Mouse (Mus musculus) cerebellum, postnatal 10 days (tissue): ENCODE measurements around the gene Prox1.

ENCODE experiments used
- DNase-seq, 2 experiments: peaks; one replicate each; pipeline ENCODE4 v3.0.0; 2021; ENCODE audit warnings: mixed read lengths in 2 of 2

Gene Prox1

GRCm38 (mm10) chr1:190172979-190173461 is 2.5 kb upstream of the Prox1 start:
- peak; percentile 24 to 32 for DNase-seq

- DNase-seq, result peak in 1 of 2 experiments; percentile 20
These were observed 1.9 kb upstream of the Prox1 start for GRCm38 (mm10) chr1:190172311-190172978.

GRCm38 (mm10) chr1:190171750-190172149 is 1.2 kb upstream of the Prox1 start:
- DNase-seq, result peak in 1 of 2 experiments; percentile 24

GRCm38 (mm10) chr1:190171341-190171740 is 827 bp upstream of the Prox1 start:
- DNase-seq, result no peak

- DNase-seq, result no peak
These were observed 304 bp upstream of the Prox1 start for GRCm38 (mm10) chr1:190170819-190171216.

- DNase-seq, result peak; percentile 82 to 83
These were observed 1.5 kb downstream of the Prox1 start for GRCm38 (mm10) chr1:190168761-190169671.

GRCm38 (mm10) chr1:190168115-190168514 is 2.4 kb downstream of the Prox1 start:
- peak; percentile 53 to 56 for DNase-seq

GRCm38 (mm10) chr1:190167609-190168008 is 2.9 kb downstream of the Prox1 start:
- no peak for DNase-seq

- DNase-seq, result peak; percentile 37 to 45
These were observed 5.0 kb downstream of the Prox1 start for GRCm38 (mm10) chr1:190165511-190165910.

GRCm38 (mm10) chr1:190163471-190163870 is 7.0 kb downstream of the Prox1 start:
- DNase-seq, result peak; percentile 65 to 68

- peak; percentile 83 for DNase-seq
These were observed 8.6 kb downstream of the Prox1 start for GRCm38 (mm10) chr1:190161708-190162465.

GRCm38 (mm10) chr1:190161288-190161687 is 9.2 kb downstream of the Prox1 start:
- no peak for DNase-seq

GRCm38 (mm10) chr1:190159457-190159856 is 11.1 kb downstream of the Prox1 start:
- no peak for DNase-seq

- no peak for DNase-seq
These were observed 14.8 kb downstream of the Prox1 start for GRCm38 (mm10) chr1:190155751-190156150.

- DNase-seq, result no peak
These were observed 15.5 kb downstream of the Prox1 start for GRCm38 (mm10) chr1:190155021-190155420.

- DNase-seq, result peak in 1 of 2 experiments; percentile 59
These were observed 16.2 kb downstream of the Prox1 start for GRCm38 (mm10) chr1:190154292-190154691.

- no peak for DNase-seq
These were observed 17.9 kb downstream of the Prox1 start for GRCm38 (mm10) chr1:190152603-190153002.

- no peak for DNase-seq
These were observed 21.2 kb downstream of the Prox1 start for GRCm38 (mm10) chr1:190149233-190149741.

- DNase-seq, result no peak
These were observed 21.8 kb downstream of the Prox1 start for GRCm38 (mm10) chr1:190148661-190149232.

GRCm38 (mm10) chr1:190147816-190148215 is 22.7 kb downstream of the Prox1 start:
- DNase-seq, result no peak

- DNase-seq, result no peak
These were observed 26.1 kb downstream of the Prox1 start for GRCm38 (mm10) chr1:190144416-190144815.

GRCm38 (mm10) chr1:190143593-190143992 is 26.9 kb downstream of the Prox1 start:
- peak in 1 of 2 experiments; percentile 41 for DNase-seq
